Mouse (Mus musculus) brain, embryonic 14.5 days (tissue): Measurements from ENCODE around the gene Setd1b.
"Not testable (repeated sequence)": the region's sequence is repeated elsewhere in the genome, so short reads cannot be mapped to it uniquely, and the experiment has no call there.

Experiments used
- CTCF ChIP-seq: fragments of 200-500 bp; IDR thresholded peaks from 2 replicates; pipeline ENCODE4 v1.5.1; 2012; ENCODE audit warnings: inconsistent platforms, mild to moderate bottlenecking, moderate library complexity, borderline replicate concordance; ENCODE audit not compliant: insufficient read depth, insufficient read length; ENCODE audit errors: extremely low read depth
- POLR2A ChIP-seq: fragments of 200-500 bp; IDR thresholded peaks from 2 replicates; pipeline ENCODE4 v1.6.1; 2012; ENCODE audit warnings: mild to moderate bottlenecking, inconsistent platforms, borderline replicate concordance; ENCODE audit not compliant: poor library complexity, insufficient read depth, insufficient read length, severe bottlenecking; ENCODE audit errors: extremely low read depth

DNA sequence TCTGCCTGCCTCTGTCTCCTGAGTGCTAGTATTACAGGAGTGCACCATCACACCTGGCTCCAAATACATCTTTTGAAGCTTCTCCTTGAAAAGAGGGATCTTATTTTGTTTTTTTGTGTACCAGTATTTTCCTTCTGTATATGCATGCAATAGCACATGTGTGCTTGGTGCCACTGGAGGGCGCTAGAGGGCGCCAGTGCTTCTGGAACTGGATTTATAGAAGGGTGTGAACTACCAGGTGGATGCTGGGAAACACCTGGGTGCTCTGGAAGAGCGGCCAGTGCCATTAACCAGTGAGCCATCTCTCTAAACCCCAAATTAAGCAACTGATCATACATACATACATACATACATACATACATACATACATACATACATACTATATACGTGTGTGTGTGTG, 60.8 kb downstream of the Setd1b start:
- not testable (repeated sequence) for TF ChIP-seq CTCF, POLR2A
